Mouse (Mus musculus): ENCODE results near the gene Sertad4.

Gene Sertad4

DNA sequence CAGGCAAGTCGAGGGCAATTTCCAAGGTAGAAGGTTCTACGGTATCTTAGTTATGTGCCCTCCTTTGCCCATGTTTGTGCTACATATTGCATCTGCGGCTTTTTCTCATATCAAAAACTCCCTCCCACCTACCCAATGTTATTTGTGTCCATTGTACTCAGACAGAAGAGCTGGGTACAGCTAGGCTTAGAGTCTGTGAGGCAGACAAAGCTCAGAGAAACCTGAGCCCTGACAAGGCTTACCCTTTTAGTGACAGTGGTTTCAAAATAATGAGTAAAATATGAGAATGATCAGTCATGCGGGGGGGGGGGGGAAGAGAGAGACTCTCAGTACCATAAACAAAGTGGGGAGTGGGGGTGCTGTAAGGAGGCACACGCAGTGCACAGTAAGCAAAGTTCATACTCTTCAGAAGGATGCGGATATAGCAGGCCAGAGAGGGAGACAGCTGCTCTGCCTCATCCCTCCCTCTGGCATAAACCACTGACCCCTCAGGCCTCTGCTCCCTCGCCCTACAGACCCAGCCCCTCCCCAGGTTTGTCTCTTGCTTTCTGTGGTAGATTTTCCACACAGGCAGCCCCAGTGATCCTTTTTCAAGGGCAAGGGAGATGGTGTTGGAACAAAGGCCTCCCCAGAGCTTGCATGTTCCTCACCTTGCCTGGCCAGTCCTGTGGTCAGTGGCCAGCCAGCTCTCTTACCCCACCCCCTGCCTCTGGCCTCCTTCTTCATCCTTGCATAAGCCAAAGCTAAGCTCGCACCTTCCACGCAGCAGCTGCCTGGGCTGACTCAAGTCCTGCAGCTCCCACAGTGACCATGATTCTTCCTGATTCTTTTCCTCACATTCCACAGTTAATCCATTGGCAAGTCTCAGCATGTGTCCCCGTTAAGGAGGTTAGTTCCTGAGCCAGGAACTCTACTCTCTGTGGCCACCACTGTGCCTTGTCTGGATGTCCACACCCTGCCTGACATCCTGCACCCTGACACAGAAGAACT is 49.1 kb downstream of the Sertad4 start:
- DNase-seq (ENCODE audit: low spot score in 2 of 2): peak; percentile 54 to 58

- no peak for DNase-seq (ENCODE audit: low spot score in 2 of 2)
Observed at GRCm38 (mm10) chr1:192800338-192800737, 55.2 kb downstream of the Sertad4 start.

- DNase-seq (ENCODE audit: low spot score in 2 of 2): no peak
Observed at GRCm38 (mm10) chr1:192799165-192799991, 56.2 kb downstream of the Sertad4 start.

DNA sequence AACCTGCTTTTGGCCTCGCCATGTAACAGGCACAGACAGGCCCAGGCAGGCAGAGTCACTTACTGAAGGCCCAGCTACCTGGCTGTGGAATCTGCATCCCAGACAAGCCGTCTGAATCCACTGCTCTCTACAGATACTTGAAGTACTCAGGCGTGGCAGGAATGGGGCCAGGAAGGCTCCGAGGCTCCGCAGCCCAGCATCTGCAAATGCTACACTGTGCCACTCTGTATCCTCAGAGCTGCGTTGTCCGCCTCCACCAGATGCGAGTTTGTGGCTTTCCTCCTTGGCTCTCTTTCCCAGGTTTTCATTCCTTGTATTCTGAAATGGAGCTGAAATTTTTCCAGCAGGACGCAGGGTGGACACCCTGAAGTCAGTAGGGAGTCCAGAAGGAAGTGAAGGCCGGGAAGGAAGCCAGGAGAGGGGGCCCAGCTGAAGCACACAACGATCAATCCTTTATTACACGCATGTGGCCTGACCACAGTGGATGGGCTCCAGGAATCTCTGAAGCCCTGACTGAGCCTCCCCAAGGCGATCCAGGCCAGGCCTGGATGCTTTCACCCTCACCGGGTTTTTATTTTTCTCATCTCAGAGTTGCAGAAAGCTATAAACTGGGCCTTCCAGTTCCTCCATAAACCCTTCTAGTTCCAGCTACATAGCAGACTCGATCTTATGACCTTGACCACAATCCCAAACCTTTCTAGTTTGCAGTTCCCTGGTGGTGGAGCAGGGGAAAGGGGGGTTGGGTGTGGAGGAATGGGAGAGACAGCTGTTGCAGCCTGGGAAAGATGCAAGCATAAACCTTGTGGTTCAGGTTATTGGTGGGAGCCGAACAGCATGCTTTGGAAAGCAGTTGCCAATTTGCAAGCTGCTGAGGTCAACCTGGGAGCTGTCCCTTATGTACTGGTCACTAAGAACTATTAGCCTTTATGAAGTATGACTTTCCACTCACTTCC is 57.1 kb downstream of the Sertad4 start:
- no peak for DNase-seq (ENCODE audit: low spot score in 2 of 2)

DNA sequence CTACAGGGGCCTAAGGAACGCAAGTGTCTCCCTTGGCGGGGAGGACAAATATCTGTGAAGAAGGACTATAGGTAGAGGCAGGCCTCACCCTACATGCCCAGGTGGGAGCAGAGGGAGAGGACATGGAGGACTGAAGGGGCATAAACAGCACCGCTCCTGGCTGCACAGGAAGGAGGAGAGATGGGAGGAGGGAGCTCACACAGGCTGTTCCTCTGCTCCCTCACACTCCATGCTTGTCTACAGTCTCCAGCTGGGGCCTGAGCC is 58.6 kb downstream of the Sertad4 start:
- DNase-seq (ENCODE audit: low spot score in 2 of 2): no peak

- no peak for DNase-seq (ENCODE audit: low spot score in 2 of 2)
Observed at GRCm38 (mm10) chr1:192796201-192797010, 59.1 kb downstream of the Sertad4 start.

DNA sequence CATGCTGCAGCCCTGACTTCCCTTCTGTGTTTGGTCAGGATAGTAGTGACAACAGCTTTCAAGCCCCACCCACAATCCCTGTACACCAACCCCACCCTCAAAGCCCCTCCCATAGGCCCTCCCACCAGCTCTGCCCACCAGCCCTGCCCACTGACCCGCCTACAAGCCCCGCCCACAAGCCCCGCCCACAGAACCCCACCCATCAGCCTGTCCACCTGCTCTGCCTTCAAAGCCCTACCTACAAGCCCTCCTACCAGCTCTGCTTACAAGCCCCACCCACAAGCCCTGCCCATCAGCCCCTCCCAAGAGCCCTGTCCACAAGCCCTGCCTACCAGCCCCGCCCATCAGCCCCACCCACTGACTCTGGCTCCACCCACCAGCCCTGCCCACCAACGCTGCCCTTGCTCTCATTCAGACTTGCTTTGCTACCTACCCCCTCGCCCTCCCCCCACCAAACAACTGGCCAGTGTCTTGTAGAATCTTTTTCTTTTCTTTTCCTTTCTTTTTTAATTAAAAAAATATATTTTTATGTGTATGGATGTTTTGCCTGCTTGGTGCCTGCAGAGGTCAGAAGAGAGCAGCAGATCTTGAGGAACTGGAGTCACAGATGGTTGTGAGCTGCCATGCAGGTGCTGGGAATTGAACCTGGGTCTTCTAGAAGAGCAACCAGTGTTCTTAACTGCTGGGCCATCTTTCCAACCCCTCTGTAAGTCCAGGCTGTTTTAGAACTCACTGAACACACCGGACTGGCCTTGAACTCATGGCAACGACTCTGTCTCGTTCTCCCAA is 60.4 kb downstream of the Sertad4 start:
- DNase-seq (ENCODE audit: low spot score in 2 of 2): no peak

All from frontal cortex, postnatal 36 days (tissue).